Mouse (Mus musculus): Measurements from ENCODE around the gene Eif5a.
"Not testable (repeated sequence)": the region's sequence is repeated elsewhere in the genome, so short reads cannot be mapped to it uniquely, and the experiment has no call there.

Eif5a gene

DNA sequence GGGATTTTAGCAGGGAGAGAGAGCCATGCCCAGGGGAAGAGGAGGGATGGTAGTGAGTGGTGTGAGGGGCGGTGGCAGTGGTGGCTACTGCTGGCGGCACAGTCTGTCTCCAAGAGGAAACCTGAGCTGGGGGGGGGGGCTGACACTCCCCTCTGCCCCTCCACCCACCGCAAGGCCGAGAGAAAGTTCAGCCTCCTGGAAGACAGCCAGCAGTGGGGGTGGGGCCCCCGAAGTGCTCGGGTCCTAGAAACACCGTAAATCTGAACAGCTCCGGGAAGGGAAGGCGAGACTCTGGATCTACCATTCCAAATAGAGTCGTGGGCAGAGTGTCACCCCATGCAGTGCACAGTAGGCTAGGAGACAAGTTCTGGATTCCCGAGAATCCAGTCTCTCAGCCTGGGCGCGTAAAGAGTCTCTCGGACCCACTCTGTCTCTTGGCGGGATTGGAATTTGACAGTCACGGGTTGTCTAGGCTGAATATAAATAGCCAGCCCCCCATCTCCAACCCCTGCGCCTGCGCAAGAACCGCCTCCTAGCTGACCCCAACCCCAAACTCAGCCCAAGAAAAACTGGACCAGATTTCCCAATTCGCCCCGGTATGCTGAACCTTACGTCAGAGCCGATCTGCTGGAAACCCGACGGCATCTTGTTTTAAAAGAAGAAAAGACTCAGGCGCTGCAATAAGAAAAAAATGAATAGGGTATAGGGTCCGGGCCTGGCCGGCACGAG, 25.7 kb upstream of the Eif5a start:
- in situ Hi-C loops (cut with MboI, MseI) = loop anchor here in 1 of 2 experiments (5.0 kb wide), 1 partner anchor 65 kb away; the partner anchor contains the start of gene Kctd11

DNA sequence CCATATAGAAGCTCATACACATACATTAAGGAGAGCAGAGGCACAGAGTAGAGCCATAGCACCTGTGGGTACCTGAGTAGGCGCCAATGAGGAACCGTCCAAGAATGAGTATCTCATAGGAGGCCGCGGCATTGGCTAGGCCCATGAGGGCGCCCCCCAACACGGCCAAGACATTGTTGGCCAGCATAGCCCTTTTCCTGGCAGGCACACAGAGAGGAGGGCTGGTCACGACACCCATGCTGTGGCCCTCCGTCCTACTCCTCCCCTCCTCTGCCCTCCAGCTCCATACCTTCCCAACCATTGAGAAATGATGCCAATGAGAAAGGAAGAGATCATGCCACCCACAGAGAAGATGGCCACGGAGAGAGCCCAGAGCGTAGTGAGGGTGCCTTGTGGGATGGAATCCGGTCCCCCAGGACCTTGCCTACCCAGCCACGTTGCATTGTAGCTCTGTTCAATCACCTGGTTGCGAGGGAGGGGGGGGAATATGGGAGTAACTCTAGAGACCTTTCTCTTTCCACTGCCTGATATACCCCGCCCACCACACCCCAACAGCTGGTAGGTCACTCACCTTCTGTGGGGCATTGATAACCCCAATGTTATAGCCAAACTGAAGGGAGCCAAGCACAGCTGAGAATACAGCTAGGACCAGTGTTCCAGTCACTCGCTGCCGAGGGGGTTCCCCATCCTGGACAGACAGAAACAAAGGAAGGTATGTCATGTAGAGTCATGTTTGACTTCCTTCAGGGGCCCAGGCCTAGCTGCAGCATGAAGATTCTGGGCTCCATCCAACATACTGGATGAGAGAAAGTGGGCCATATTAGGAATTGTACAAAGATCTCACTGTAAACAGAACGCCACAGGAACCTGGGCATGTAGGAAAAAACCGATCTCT, 24.5 kb upstream of the Eif5a start:
- in situ Hi-C loops (cut with MboI, MseI) = loop anchor here in 1 of 2 experiments (5.0 kb wide), 1 partner anchor 64 kb away; the partner anchor contains the start of gene Kctd11

DNA sequence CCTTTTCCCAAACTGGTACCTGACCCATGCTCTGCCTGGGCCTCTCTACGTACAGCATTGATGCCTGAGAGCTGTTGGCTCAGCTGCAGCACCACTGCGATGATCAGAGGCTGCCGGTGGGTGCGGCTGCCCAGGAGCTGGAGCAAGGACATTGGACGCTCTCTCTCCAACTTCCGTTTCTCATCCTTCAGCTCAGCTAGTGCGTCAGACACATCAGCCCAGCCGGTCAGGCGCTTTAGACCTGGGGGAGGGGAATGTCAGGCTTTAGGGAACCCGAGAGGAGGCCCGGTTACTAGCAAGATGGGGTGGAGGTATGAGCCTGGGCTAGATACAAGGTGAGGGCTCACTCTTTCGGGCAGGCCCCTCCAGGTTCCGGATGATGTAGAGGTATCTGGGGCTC, 23.5 kb upstream of the Eif5a start:
- in situ Hi-C loops (cut with MboI, MseI) = loop anchor here in 1 of 2 experiments (5.0 kb wide), 1 partner anchor 63 kb away; the partner anchor contains the start of gene Kctd11

DNA sequence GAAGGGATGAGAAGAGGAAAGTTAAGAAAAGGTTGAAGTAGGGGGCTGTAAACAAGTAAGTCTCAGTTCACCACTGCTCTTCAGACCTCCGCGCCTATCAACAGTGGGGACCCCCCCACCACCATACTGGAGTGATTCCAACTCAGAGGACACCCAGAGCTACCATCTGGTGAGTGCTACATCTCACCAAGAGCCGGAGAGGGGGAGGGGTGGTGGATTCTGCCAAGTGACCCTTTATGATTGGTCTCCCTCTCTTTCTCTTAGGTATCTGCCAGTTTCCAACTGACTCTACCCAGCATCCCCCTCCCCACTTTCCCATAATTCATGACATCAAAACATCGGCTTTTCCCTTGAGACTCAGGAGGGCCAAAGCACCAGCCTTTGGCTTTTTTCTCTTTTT, 19.2 kb upstream of the Eif5a start:
- in situ Hi-C loops (cut with MboI, MseI) = no loop called here

DNA sequence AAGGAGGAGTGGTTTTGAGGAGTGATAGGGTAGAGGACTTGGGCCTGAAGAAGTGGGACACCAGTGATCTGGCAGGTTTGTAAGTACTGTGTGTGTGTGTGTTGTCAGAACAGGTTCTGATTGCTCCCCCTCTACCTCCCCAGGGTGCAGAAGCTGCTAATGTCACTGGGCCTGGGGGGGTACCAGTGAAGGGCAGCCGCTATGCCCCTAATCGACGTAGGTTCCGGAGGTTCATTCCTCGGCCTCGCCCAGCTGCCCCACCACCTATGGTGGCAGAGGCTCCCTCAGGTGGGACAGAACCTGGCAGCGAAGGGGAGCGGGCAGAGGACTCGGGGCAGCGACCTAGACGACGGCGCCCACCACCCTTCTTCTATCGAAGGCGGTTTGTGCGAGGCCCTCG, 18.0 kb upstream of the Eif5a start:
- in situ Hi-C loops (cut with MboI, MseI) = no loop called here

DNA sequence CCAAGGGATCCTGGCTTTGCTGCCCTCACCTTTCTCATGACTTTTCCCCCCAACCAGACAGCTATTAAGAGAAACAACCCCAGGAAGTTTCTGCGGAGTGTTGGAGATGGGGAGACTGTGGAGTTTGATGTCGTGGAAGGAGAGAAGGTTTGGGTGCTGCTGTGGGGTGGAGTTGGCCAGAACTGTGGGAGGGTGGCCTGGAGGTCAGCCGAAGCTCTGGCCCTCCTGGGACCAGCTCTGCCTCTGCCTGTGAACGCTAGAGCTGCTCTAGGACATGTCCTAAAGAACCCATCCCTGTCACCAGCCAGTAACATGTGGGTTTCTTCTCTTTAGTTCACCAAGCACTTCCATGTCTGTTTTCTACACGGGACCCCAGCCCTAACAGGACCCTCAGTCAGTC, 17.4 kb upstream of the Eif5a start:
- in situ Hi-C loops (cut with MboI, MseI) = no loop called here

DNA sequence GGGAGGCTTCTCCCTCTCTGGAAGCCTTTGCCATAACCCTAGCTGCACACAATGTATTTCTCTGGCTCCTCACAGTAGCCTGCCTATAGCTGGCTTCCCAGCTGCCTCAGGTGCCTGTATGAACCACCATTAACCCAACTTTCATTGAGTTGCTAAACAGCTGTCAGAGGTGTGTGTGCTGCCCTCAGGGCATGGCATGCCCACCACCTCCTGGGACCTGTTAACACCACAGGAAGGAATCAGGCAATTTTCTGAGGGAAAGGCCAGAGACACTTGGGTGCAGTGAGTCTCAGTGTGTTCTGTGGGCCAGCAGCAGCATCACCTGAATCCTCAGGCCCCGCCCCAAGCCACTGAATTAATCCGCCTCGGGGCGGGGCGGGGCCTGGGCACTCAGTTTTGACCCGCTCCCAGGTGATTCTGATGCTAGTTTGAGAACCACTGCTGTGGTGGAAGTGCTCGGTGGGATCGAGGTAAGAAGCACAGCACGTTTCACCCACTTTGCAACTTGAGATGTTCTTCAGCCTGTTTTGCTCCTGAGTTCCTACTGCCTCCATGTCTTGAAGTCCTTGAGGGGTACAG, 16.7 kb upstream of the Eif5a start:
- in situ Hi-C loops (cut with MboI, MseI) = no loop called here

DNA sequence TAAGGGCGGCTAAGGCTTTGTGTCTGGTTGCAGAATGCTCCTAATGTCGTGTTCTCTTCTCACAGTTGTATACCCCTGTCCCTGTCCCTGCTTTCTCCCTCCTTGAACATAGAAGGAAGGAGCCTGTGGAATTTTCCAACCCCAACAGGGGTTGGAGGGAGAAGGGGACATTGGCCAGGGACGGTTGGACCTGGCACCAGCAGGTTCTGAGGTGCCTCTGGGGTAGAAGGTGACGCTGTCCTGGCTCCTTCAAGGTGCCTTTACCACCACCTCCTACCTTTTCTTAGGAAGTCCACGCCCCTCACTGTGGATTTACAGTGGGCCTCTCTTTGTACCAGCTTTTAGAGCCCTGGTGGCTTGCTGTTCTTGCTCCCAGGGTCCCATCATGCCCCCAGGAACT, 16.1 kb upstream of the Eif5a start:
- in situ Hi-C loops (cut with MboI, MseI) = no loop called here

DNA sequence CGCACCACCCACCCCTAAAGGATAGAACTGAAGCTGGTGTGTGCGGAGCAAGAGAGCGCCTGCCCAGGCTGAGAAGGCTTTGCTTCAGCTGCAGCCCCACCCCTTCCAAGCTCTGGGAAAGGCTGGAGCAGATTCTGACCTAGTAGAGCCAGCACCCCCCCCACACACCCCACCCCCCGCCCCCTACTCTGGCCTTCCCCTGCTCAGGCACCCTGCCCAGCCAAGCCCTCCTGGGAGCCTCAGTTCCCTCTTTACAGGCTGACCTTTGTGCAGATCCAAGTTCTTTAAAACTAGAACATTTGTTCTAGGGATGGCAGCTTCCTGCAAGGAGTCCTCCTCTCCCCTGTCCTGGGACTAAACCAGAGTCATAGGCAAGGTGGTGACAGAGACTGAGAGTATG, 15.6 kb upstream of the Eif5a start:
- in situ Hi-C loops (cut with MboI, MseI) = no loop called here

DNA sequence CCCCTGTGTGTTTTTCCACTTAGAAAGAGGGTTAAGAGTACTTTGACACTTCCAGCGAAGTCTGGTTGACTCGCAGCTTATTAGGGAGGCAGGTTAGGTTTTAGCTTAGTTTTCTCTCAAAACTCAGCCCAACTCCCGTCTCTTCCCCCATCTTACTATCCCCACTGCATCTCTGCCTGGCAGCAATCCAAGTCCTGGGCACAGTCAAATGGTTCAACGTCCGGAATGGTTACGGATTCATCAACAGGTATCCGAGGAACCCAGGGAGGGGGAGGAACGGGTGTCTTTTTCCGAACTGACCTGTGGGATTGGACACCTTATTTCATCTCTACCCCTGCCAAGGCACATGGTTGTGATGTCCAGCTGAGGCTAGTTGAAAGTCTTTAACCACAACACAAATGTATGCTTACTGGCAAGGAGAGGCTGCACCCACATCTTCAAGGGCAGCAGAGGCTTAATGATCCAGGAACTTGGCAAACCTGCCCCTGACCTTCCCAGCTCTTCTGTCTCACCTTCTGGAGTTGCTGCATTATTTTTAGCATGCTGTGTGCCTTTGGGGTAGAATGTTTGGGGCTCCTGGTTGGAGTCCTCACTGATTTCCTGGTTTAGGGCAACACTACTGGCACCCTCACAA, 15.1 kb upstream of the Eif5a start:
- in situ Hi-C loops (cut with MboI, MseI) = no loop called here

DNA sequence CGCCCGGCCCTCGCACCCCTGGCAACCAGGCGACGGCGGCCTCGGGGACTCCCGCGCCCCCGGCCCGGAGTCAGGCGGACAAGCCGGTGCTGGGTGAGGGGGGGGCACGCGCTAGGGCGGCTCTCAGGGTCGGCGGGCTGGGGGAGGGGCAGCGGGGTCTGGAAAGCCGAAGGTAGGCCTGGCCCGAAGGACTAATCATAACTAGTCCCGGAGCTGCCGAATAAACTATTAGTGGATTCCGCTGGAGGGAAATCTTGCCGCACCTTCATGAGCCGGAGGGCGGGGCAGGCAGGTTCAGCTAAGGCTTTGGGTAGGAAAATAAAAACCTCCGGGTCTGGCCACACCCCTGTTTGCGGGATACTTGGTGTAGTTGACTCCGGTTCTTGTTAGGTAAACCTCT, 14.4 kb upstream of the Eif5a start:
- in situ Hi-C loops (cut with MboI, MseI) = no loop called here

DNA sequence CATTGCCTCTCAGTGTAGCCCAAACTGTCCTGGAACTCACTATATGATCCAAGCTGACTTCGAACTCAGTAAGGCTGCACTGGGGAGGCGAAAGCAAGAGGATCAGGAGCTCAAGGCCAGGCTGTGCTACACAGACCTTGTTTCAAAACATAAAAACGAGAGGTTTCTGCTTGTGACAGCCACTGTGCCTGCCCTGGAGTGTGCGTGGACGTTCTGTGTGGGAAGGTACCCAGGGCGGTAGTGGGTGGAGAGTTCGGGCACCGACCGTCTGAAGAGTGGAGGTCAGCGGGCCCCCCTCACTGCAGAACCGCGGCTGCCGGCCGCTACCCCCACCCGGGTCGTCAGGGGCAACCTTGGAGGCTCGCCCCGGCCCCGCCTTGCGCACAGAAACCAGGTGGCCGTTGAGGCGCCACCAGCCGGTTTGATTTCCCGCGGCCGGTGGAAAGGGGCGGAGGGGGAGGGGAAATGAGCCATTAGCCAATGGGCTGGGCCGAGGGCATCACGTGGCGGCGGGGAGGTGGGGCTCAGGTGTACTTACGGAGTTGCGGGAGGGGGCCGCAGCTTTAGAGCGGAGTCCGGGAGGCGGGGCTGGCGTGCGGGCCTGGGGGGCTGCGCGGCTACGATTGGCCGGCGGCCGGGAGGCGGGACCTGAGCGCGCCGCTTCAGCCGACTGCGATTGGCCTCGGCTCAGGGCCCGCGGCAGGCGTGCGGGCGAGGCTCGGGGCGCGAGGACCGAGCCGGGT, 13.6 kb upstream of the Eif5a start, which contains the start of gene Ybx2:
Gene Ybx2, plus strand, starts transcription at position 660 of the 743 bp plus-strand sequence.
- in situ Hi-C loops (cut with MboI, MseI) = no loop called here

DNA sequence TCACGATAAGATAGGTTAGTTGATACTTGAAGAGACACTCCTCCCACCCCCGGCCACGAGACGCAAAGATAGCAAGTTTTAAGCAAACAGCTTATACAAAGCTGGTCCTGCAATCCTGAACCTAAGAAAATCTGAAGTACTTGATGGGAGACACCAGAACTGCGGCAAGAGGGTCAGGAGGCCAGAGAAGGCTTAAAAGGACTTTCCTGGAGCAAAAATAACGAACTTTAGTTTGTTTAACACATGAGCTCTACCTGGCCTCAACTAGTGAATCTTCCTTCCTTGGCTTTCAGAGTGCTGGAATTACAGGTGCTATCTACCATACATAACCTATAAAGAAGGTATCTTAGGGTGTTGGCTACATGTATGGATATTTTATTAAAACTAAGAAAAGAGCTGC, 12.9 kb upstream of the Eif5a start:
- in situ Hi-C loops (cut with MboI, MseI) = no loop called here

DNA sequence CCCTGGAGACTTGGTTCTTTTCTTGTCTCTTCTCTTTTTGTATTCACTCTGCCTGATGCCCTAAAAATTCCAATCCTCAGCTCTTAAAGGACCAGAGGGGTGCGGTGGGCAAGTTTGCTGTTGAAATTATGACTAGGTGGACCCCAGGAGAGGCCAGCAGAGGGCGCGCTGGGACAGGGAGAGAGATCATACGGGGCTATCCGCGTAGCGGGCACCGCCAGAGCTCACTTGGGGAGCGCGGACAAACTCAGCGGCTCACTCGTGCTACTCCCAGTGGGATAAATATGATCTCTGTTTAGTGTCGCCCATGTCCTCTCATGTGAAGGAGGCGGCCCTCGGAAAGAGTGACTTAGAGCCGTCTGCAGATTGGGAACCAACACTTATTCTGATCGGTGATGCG, 12.4 kb upstream of the Eif5a start:
- in situ Hi-C loops (cut with MboI, MseI) = no loop called here

DNA sequence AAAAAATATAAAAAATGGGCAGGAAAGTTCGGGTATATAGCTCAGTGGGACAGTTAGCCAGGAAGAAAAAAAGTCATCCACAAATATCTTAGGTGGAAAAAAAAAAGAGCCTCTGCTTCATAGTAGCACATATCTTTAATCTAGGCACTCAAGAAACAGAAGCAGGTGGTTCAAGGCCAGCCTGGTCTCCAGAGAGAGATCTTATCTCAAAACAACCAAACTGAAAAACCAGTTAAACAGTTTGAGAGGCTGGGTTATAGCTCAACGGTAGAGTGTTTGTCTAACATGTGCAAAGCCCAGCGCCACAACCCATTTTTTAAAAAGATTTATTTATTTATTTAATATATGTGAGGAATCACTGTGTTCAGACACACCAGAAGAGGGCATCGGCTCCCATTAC, 11.3 kb upstream of the Eif5a start:
- in situ Hi-C loops (cut with MboI, MseI) = no loop called here

DNA sequence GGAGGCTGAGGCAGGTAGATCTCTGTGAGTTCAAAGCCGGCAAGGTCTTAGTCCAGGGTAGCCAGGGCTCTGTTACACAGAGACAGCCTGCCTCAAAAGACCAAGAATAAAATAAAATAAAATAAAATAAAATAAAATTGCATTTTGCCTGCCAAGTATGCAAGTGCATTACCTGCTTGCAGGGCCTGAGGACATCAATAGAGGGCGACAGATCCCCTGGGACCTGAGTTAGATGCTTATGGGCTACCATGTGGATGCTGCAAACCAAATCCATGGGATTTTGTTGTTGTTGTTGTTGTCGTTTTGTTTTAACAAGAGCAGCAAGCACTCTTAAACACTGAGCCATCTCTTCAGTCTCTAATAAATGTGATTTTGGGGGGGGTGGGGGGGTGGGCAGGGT, 10.5 kb upstream of the Eif5a start:
- in situ Hi-C loops (cut with MboI, MseI) = no loop called here

DNA sequence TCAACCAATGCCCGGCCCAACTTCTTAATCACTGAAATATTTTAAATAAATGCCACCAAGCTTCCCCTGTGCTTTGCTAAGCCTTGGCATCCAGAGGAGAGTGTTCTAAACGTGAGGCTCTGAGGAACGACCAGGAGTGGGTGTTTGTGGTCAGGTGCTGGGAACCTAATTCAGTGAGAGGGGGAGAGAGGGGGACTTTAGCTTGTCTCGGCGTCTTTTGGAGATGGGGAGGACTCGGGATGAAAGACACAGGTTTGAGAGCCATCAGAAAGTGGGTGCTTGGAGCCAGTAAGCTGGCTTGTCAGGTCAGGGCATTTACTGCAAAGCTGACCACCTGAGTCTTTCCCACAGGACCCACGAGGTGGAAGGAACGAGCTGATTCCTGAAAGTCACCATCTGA, 10.0 kb upstream of the Eif5a start:
- in situ Hi-C loops (cut with MboI, MseI) = no loop called here

DNA sequence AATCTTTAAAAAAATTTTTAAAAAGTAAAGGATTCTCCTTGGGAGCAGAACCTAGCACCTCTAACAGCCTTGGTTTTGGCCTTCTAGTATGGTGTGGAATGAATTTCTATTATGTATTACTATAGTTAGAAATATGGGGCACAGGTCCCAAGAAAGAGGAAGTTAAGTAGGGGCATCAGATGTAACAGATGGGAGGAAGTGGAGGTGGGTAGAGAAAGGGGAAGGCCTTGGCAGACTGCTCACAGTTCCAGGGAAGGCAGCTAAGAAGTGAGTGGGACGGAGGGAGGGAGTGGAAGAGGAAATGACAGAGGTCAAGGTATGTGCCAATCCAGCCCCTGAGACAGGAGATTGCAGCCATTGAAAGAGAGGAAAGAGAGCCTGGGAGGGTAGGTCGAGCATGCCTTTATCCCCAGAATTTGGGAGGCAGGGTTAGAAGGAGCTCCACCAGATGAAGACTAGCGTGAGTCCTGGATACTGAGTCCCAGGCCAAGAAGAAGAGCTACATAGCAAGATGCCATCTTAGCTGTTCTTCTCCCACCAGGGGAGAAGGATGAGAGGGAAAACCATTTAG, 9.3 kb upstream of the Eif5a start:
- in situ Hi-C loops (cut with MboI, MseI) = no loop called here

DNA sequence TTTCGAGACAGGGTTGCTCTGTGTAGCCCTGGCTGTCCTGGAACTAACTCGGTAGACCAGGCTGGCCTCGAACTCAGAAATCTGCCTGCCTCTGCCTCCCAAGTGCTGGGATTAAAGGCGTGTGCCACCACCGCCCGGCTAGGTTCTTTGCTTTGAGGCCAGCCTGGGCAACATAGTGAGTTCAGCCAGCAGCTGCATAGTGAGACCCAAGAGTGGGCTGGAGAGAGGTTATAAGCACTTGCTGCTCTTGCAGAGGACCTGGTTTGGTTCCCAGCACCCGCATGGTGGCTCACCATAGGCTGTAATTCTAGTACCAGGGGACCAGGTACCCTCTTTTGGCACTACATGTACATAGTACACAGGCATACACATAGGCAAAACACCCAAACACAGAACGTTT, 8.4 kb upstream of the Eif5a start:
- in situ Hi-C loops (cut with MboI, MseI) = not testable (repeated sequence)

DNA sequence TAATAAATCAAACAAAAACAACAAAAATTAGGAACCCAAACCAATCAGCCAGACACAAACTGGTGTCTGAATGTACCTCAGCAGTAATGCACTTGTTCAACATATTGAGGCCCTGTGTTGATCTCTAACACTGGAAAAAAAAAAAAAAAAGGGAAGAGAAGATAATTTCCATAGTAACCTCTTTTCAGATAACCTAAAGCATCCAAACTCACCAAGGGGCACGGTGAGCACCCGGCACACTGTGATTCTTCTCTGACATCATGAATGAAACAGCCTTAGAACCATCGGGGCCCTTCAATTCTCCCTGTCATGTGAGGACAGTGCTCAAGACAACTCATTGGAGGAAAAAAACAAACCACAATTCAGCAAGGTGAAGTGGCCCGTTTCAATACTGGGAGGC, 8.0 kb upstream of the Eif5a start:
- in situ Hi-C loops (cut with MboI, MseI) = no loop called here

DNA sequence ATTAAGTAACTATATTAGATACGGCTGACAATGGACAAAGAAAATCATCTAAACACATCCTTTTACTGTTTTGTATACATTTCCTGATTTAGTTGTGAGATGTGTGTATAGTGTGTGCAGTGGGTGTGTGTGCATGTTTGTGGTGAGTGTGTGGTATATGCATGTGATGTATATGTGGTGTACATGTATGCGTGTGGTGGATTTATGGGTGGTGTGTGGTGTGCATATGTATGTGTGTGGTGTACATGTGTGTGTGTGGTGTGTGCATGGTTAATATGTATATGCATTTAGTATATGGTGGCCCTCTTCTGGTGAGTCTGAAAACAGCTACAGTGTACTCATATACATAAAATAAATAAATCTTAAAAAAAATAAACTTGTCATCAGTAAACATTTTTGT, 5.7 kb upstream of the Eif5a start:
- in situ Hi-C loops (cut with MboI, MseI) = no loop called here

Data from T-helper 17 cell (primary cell).